Mouse (Mus musculus) lung, postnatal 25 days (tissue): ENCODE measurements around the gene Col6a2.

Experiments used
- DNase-seq: peaks from one replicate; pipeline ENCODE4 v3.0.0; 2022; ENCODE audit warnings: low spot score

The Col6a2 gene

DNA sequence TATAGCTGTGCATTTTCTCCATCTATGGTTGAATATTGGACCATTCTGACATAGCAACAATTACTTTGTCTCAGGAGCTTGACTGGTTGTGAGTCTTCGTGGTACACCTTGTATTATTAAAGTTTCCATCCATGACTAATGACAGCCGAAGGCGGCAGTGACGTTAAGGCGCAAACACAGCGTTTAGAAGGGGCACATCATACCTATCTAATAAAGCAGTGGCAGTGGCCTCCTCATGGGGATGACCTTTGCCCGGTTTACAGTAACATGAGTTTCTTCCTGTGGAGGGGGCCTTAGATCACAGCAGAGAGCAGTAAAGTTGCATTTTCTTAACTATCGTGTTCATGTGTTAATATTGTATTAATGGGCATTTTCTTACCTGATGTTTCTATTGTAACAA lies 75.2 kb downstream of the Col6a2 start:
- no peak for DNase-seq

GRCm38 (mm10) chr10:76546566-76546965 lies 76.9 kb downstream of the Col6a2 start:
- no peak for DNase-seq
